Mouse (Mus musculus): ENCODE measurements around the gene H3f3a. TPM values are rescaled to one million over a fixed set of nuclear protein-coding genes. Genes with fewer than 3 reads are reported as not detected.

Gene H3f3a
- total and polyA plus RNA-seq, 3 experiments = 258 to 430 (median 405) TPM

DNA sequence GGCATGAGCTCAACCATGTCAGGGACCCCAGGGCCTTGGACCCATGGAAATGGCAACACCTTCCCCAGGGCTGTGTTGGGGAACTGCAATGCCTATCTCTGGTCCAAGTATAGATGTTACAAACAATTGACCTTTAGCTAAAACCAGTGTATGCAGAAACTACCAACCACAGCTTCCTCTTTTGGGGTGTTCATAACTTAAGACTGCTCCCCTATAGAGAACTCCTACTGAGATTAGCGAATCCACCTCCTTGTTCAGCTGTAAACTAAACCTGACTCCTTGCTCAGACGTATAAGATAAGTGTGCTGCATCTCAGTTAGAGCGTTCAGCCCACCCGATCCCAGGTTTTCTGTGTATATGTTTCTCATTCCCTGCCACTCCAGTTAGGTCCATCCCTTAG is 12.9 kb upstream of the H3f3a start:
- Histone ChIP-seq H3K36me3 (ENCODE audit: control insufficient read depth, insufficient read depth, low read length) (no peaks in the 10 kb centered on the region), H3K9ac (ENCODE audit: low read depth, low read length) (no peak overlapping the region), H3K27ac (no peak overlapping the region), H3K4me3 (no peak overlapping the region), H3K27me3 (ENCODE audit: control insufficient read depth, insufficient read depth, low read length) (no peaks in the 10 kb centered on the region), H3K4me1 (ENCODE audit: control insufficient read depth, insufficient read depth, low read length) (peaks cover 6% of the 10 kb centered on the region), H3K79me2 (replicated peaks; ENCODE audit: control insufficient read depth, insufficient read depth, low read length) (no peaks in the 10 kb centered on the region)
- DNase-seq = no peak
- intact Hi-C loops (cut with DNase I) = no loop called here
- 96% methylated on average over 4 of the region's 4 CpGs for WGBS
- TF ChIP-seq POLR2A (IDR thresholded peaks at IDR 0.05; ENCODE audit: insufficient read depth, low read depth, low read length) = no peak
- no peak for TF ChIP-seq CTCF (IDR thresholded peaks at IDR 0.05)
- no peak for TF ChIP-seq EP300 (IDR thresholded peaks at IDR 0.05; ENCODE audit: insufficient read depth, low read depth, low read length)

GRCm38 (mm10) chr1:180824721-180825120 is 11.0 kb upstream of the H3f3a start:
- no peaks in the 10 kb centered on the region for H3K27me3 ChIP-seq (ENCODE audit: control insufficient read depth, insufficient read depth, low read length)
- H3K79me2 ChIP-seq (replicated peaks; ENCODE audit: control insufficient read depth, insufficient read depth, low read length) = no peaks in the 10 kb centered on the region
- DNase-seq = peak; percentile 72 to 74
- TF ChIP-seq CTCF (IDR thresholded peaks at IDR 0.05) (no peak), POLR2A (IDR thresholded peaks at IDR 0.05; ENCODE audit: insufficient read depth, low read depth, low read length) (0 out of 2 replicates have a peak, but pooled peaks have one; percentile 31), EP300 (IDR thresholded peaks at IDR 0.05; ENCODE audit: insufficient read depth, low read depth, low read length) (peak; percentile 63; the same call in 1 of the 2 replicates)
- 45% methylated on average over 3 of the region's 3 CpGs for WGBS
- no peak overlapping the region; the same call in 1 of the 2 replicates for H3K9ac ChIP-seq (ENCODE audit: low read depth, low read length)
- H3K36me3 ChIP-seq (ENCODE audit: control insufficient read depth, insufficient read depth, low read length) = no peaks in the 10 kb centered on the region
- intact Hi-C loops (cut with DNase I) = no loop called here
- H3K27ac ChIP-seq = peak overlapping the region; percentile 64
- no peak overlapping the region for H3K4me3 ChIP-seq
- peaks cover 3% of the 10 kb centered on the region for H3K4me1 ChIP-seq (ENCODE audit: control insufficient read depth, insufficient read depth, low read length)

DNA sequence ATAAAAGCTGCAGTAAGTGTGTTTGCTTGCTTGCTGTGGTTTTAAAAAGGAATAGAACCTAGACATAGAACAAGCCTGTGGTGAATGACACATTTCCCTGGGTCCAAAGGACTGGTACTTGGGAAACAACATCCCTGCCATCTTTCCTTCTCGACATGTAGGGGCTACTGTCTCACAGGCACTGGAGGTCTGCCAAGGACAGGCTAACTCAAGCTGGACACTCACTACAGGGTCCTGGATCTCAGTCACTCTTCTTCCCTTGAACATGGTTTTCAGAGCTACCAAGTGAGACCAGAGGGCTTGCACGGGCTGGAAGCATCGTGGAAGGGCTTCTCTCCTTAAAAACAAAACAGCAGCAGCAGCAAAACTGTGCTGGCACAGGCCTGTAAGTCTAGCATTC is 10.0 kb upstream of the H3f3a start:
- WGBS = 62% methylated on average over 3 of the region's 3 CpGs
- Histone ChIP-seq H3K4me1 (ENCODE audit: control insufficient read depth, insufficient read depth, low read length) (peaks cover 3% of the 10 kb centered on the region), H3K27me3 (ENCODE audit: control insufficient read depth, insufficient read depth, low read length) (no peaks in the 10 kb centered on the region), H3K27ac (no peak overlapping the region; the same call in 1 of the 2 replicates), H3K4me3 (no peak overlapping the region), H3K9ac (ENCODE audit: low read depth, low read length) (no peak overlapping the region), H3K79me2 (replicated peaks; ENCODE audit: control insufficient read depth, insufficient read depth, low read length) (no peaks in the 10 kb centered on the region), H3K36me3 (ENCODE audit: control insufficient read depth, insufficient read depth, low read length) (no peaks in the 10 kb centered on the region)
- intact Hi-C loops (cut with DNase I) = no loop called here
- TF ChIP-seq POLR2A (IDR thresholded peaks at IDR 0.05; ENCODE audit: insufficient read depth, low read depth, low read length) (no peak), CTCF (IDR thresholded peaks at IDR 0.05) (no peak), EP300 (IDR thresholded peaks at IDR 0.05; ENCODE audit: insufficient read depth, low read depth, low read length) (no peak)
- no peak for DNase-seq

- H3K36me3 ChIP-seq (ENCODE audit: control insufficient read depth, insufficient read depth, low read length) = no peaks in the 10 kb centered on the region
- intact Hi-C loops (cut with DNase I) = no loop called here
- peaks cover 3% of the 10 kb centered on the region for H3K4me1 ChIP-seq (ENCODE audit: control insufficient read depth, insufficient read depth, low read length)
- DNase-seq = no peak
- no peaks in the 10 kb centered on the region for H3K79me2 ChIP-seq (replicated peaks; ENCODE audit: control insufficient read depth, insufficient read depth, low read length)
- H3K27me3 ChIP-seq (ENCODE audit: control insufficient read depth, insufficient read depth, low read length) = no peaks in the 10 kb centered on the region
- no peak overlapping the region for H3K4me3 ChIP-seq
- no peak overlapping the region for H3K9ac ChIP-seq (ENCODE audit: low read depth, low read length)
- no peak overlapping the region for H3K27ac ChIP-seq
- no peak for TF ChIP-seq CTCF (IDR thresholded peaks at IDR 0.05)
- TF ChIP-seq EP300 (IDR thresholded peaks at IDR 0.05; ENCODE audit: insufficient read depth, low read depth, low read length) = no peak
- TF ChIP-seq POLR2A (IDR thresholded peaks at IDR 0.05; ENCODE audit: insufficient read depth, low read depth, low read length) = no peak
- WGBS = 90% methylated on average over 5 of the region's 5 CpGs
These were observed 8.5 kb upstream of the H3f3a start for GRCm38 (mm10) chr1:180822276-180822675.

- intact Hi-C loops (cut with DNase I) = no loop called here
- Histone ChIP-seq H3K36me3 (ENCODE audit: control insufficient read depth, insufficient read depth, low read length) (no peaks in the 10 kb centered on the region), H3K9ac (ENCODE audit: low read depth, low read length) (no peak overlapping the region), H3K4me1 (ENCODE audit: control insufficient read depth, insufficient read depth, low read length) (peaks cover 3% of the 10 kb centered on the region), H3K79me2 (replicated peaks; ENCODE audit: control insufficient read depth, insufficient read depth, low read length) (no peaks in the 10 kb centered on the region), H3K4me3 (no peak overlapping the region), H3K27ac (no peak overlapping the region), H3K27me3 (ENCODE audit: control insufficient read depth, insufficient read depth, low read length) (no peaks in the 10 kb centered on the region)
- WGBS = 88% methylated on average over 6 of the region's 6 CpGs
- no peak for DNase-seq
- TF ChIP-seq POLR2A (IDR thresholded peaks at IDR 0.05; ENCODE audit: insufficient read depth, low read depth, low read length) (no peak), EP300 (IDR thresholded peaks at IDR 0.05; ENCODE audit: insufficient read depth, low read depth, low read length) (no peak), CTCF (IDR thresholded peaks at IDR 0.05) (no peak)
These were observed 7.4 kb upstream of the H3f3a start for GRCm38 (mm10) chr1:180821101-180821500.

GRCm38 (mm10) chr1:180818000-180818399 is 4.3 kb upstream of the H3f3a start:
- H3K4me3 ChIP-seq = no peak overlapping the region
- TF ChIP-seq CTCF (IDR thresholded peaks at IDR 0.05) (no peak), EP300 (IDR thresholded peaks at IDR 0.05; ENCODE audit: insufficient read depth, low read depth, low read length) (no peak), POLR2A (IDR thresholded peaks at IDR 0.05; ENCODE audit: insufficient read depth, low read depth, low read length) (no peak)
- WGBS = 75% methylated on average over 2 of the region's 2 CpGs
- no peaks in the 10 kb centered on the region; the same call in 1 of the 2 replicates for H3K4me1 ChIP-seq (ENCODE audit: control insufficient read depth, insufficient read depth, low read length)
- H3K9ac ChIP-seq (ENCODE audit: low read depth, low read length) = no peak overlapping the region
- peaks cover 3% of the 10 kb centered on the region; the same call in 1 of the 2 replicates for H3K36me3 ChIP-seq (ENCODE audit: control insufficient read depth, insufficient read depth, low read length)
- H3K79me2 ChIP-seq (replicated peaks; ENCODE audit: control insufficient read depth, insufficient read depth, low read length) = no peaks in the 10 kb centered on the region
- H3K27me3 ChIP-seq (ENCODE audit: control insufficient read depth, insufficient read depth, low read length) = no peaks in the 10 kb centered on the region
- H3K27ac ChIP-seq = no peak overlapping the region
- intact Hi-C loops (cut with DNase I) = no loop called here
- no peak for DNase-seq
